Mouse (Mus musculus) c-Kit-positive CD71-positive TER-119-negative erythroid progenitor cells, embryonic 14.5 days (primary cell): ENCODE data around the gene Crxos.
A peak's percentile ranks its signal among the peaks of the same experiment; 100 is the strongest.
"Not testable (repeated sequence)": the region's sequence is repeated elsewhere in the genome, so short reads cannot be mapped to it uniquely, and the experiment has no call there.

Source experiments
- DNase-seq: peaks from one replicate; pipeline ENCODE4 v3.0.0-alpha.2; 2013; ENCODE audit warnings: low read depth

Gene Crxos

GRCm38 (mm10) chr7:15882317-15882716 is at the start of gene Crxos:
TSS of gene Crxos (plus strand) at chr7:15882617.
- no peak for DNase-seq

- no peak for DNase-seq
These were observed 42.8 kb upstream of the Crxos start, which contains the start of gene Obox6 for GRCm38 (mm10) chr7:15839578-15839977. TSS of gene Obox6 (minus strand) at chr7:15839678.

- DNase-seq, result no peak
These were observed 22.8 kb upstream of the Crxos start for GRCm38 (mm10) chr7:15859657-15860056.

GRCm38 (mm10) chr7:15864104-15864503 is 18.3 kb upstream of the Crxos start:
- no peak for DNase-seq

GRCm38 (mm10) chr7:15879756-15880155 is 2.7 kb upstream of the Crxos start, which contains the start of gene Crx:
TSS of gene Crx (minus strand) at chr7:15879968.
- no peak for DNase-seq

GRCm38 (mm10) chr7:15881388-15881787 is 1.0 kb upstream of the Crxos start:
- DNase-seq, result no peak

GRCm38 (mm10) chr7:15881831-15882230 is 586 bp upstream of the Crxos start:
- no peak for DNase-seq

GRCm38 (mm10) chr7:15884127-15884526 is 1.7 kb downstream of the Crxos start:
- no peak for DNase-seq

GRCm38 (mm10) chr7:15894251-15894650 is 11.8 kb downstream of the Crxos start:
- DNase-seq, result no peak

- DNase-seq, result no peak
These were observed 19.1 kb downstream of the Crxos start for GRCm38 (mm10) chr7:15901366-15902048.

GRCm38 (mm10) chr7:15905861-15906260 is 23.4 kb downstream of the Crxos start:
- DNase-seq, result no peak

- DNase-seq, result no peak
These were observed 24.2 kb downstream of the Crxos start for GRCm38 (mm10) chr7:15906602-15907001.

- no peak for DNase-seq
These were observed 25.7 kb downstream of the Crxos start for GRCm38 (mm10) chr7:15907971-15908590.

- no peak for DNase-seq
These were observed 28.1 kb downstream of the Crxos start for GRCm38 (mm10) chr7:15910521-15910920.

GRCm38 (mm10) chr7:15912183-15912582 is 29.8 kb downstream of the Crxos start:
- DNase-seq, result peak; percentile 61

GRCm38 (mm10) chr7:15914252-15914651 is 31.8 kb downstream of the Crxos start:
- DNase-seq, result peak; percentile 46

- no peak for DNase-seq
These were observed 32.3 kb downstream of the Crxos start for GRCm38 (mm10) chr7:15914751-15915150.

GRCm38 (mm10) chr7:15915695-15916094 is 33.3 kb downstream of the Crxos start:
- DNase-seq, result not testable (repeated sequence)

- no peak for DNase-seq
These were observed 33.8 kb downstream of the Crxos start for GRCm38 (mm10) chr7:15916134-15916723.

GRCm38 (mm10) chr7:15916996-15917395 is 34.6 kb downstream of the Crxos start:
- no peak for DNase-seq

GRCm38 (mm10) chr7:15918371-15918770 is 36.0 kb downstream of the Crxos start:
- DNase-seq, result no peak

- no peak for DNase-seq
These were observed 37.5 kb downstream of the Crxos start for GRCm38 (mm10) chr7:15919947-15920346.

GRCm38 (mm10) chr7:15920645-15921190 is 38.3 kb downstream of the Crxos start:
- DNase-seq, result no peak
